Mouse (Mus musculus): ENCODE data around the gene Clns1a.

DNA sequence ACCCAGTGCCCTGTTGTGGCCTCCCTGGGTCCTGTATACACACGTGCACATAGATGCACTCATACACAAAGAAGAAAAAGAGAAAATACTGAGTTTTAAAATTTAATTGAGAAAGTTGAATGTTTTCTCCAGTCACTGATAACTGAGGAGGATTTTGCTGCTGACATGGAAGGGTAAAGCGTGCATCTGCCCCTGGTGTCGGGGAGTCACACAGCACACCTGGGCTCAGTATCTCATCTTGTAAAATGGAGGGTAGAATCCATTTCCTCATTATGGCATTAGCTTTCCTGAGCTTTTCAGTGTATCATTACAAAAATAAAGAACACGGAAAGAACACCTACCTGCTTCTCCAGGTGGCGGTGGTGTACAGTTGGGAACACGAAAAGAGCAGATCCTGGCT lies 29.0 kb downstream of the Clns1a start:
- no peak for TF ChIP-seq NELFE (IDR thresholded peaks at IDR 0.05; ENCODE audit: low read depth, low read length)
- no peak for TF ChIP-seq UBTF (IDR thresholded peaks at IDR 0.05; ENCODE audit: low read depth, low read length)
- no peak for TF ChIP-seq USF2 (conservative IDR thresholded peaks at IDR 0.05; ENCODE audit: low read depth, low read length)

Data from CH12.LX (cell line).